Mouse (Mus musculus): ENCODE results near the gene Best1.
A peak's percentile ranks its signal among the peaks of the same experiment; 100 is the strongest.

Best1 gene

GRCm38 (mm10) chr19:10001206-10001969 is at the start of gene Best1, which contains the start of gene Rab3il1:
TSS of gene Best1 (minus strand) at chr19:10001633.
TSS of gene Rab3il1 (plus strand) at chr19:10001669.
- DNase-seq: no peak

GRCm38 (mm10) chr19:10050438-10050837 is 49.0 kb upstream of the Best1 start:
- DNase-seq: no peak

GRCm38 (mm10) chr19:10049533-10049932 is 48.1 kb upstream of the Best1 start:
- no peak for DNase-seq

- DNase-seq: no peak
These were observed 45.5 kb upstream of the Best1 start for GRCm38 (mm10) chr19:10046983-10047382.

GRCm38 (mm10) chr19:10046346-10046745 is 44.9 kb upstream of the Best1 start:
- no peak for DNase-seq

GRCm38 (mm10) chr19:10045707-10046106 is 44.3 kb upstream of the Best1 start:
- no peak for DNase-seq

- DNase-seq: no peak
These were observed 42.2 kb upstream of the Best1 start for GRCm38 (mm10) chr19:10043643-10044042.

GRCm38 (mm10) chr19:10042816-10043215 is 41.4 kb upstream of the Best1 start:
- DNase-seq: no peak

GRCm38 (mm10) chr19:10042232-10042631 is 40.8 kb upstream of the Best1 start:
- DNase-seq: no peak

- peak; percentile 84 for DNase-seq
These were observed 40.1 kb upstream of the Best1 start, which contains the start of gene Fads3 for GRCm38 (mm10) chr19:10041388-10042148. TSS of gene Fads3 (plus strand) at chr19:10041569.

- no peak for DNase-seq
These were observed 39.5 kb upstream of the Best1 start for GRCm38 (mm10) chr19:10040866-10041387.

GRCm38 (mm10) chr19:10039615-10040014 is 38.2 kb upstream of the Best1 start:
- DNase-seq: no peak

GRCm38 (mm10) chr19:10038910-10039309 is 37.5 kb upstream of the Best1 start:
- no peak for DNase-seq

- DNase-seq: no peak
These were observed 36.9 kb upstream of the Best1 start for GRCm38 (mm10) chr19:10038364-10038763.

GRCm38 (mm10) chr19:10037534-10037933 is 36.1 kb upstream of the Best1 start:
- DNase-seq: no peak

GRCm38 (mm10) chr19:10034785-10035447 is 33.5 kb upstream of the Best1 start:
- DNase-seq: peak; percentile 73

- DNase-seq: no peak
These were observed 32.9 kb upstream of the Best1 start for GRCm38 (mm10) chr19:10034356-10034755.

GRCm38 (mm10) chr19:10033211-10033973 is 32.0 kb upstream of the Best1 start:
- peak; percentile 56 for DNase-seq

GRCm38 (mm10) chr19:10029746-10030145 is 28.3 kb upstream of the Best1 start:
- DNase-seq: no peak

- DNase-seq: no peak
These were observed 23.9 kb upstream of the Best1 start for GRCm38 (mm10) chr19:10025169-10025875.

- DNase-seq: no peak
These were observed 21.9 kb upstream of the Best1 start for GRCm38 (mm10) chr19:10023304-10023758.
